Mouse (Mus musculus): ENCODE measurements around the gene Nadk2.

GRCm38 (mm10) chr15:9110526-9111347, 39.7 kb downstream of the Nadk2 start:
- TF ChIP-seq POU5F1 (IDR thresholded peaks at IDR 0.05; ENCODE audit: borderline replicate concordance, low read length) (no peak), CTCF (conservative IDR thresholded peaks at IDR 0.05; ENCODE audit: low read length) (no peak)
